Mouse (Mus musculus): ENCODE results near the gene Mef2a. TPM values are rescaled to one million over a fixed set of nuclear protein-coding genes. Genes with fewer than 3 reads are reported as not detected.

The Mef2a gene
- polyA plus RNA-seq (2012; ENCODE audit: insufficient read depth, insufficient read length, low replicate concordance, missing spikeins): 95.0 and 201 TPM in 2 replicates

- Histone ChIP-seq H3K27ac (ENCODE audit: insufficient read depth, low read depth, low read length) (peak within 1 kb of the TSS; percentile 100), H3K4me1 (ENCODE audit: control insufficient read depth, insufficient read depth, low read length) (peaks cover 10% of the 10 kb centered on the region), H3K4me3 (ENCODE audit: insufficient read depth, low read depth, low read length) (peak within 1 kb of the TSS; percentile 99)
- TF ChIP-seq POLR2A (IDR thresholded peaks at IDR 0.05; ENCODE audit: insufficient read depth, low read depth, low read length) (peak; percentile 86), CTCF (IDR thresholded peaks at IDR 0.05; ENCODE audit: insufficient read depth, low read depth, low read length) (no peak; the same call in 1 of the 2 replicates)
- WGBS: under 1% methylated on average over 88 of the region's 89 CpGs
Measured at GRCm38 (mm10) chr7:67372729-67373583, at the start of gene Mef2a. Gene Mef2a (minus strand): TSS chr7:67372858.

- 12% methylated on average over 12 of the region's 12 CpGs for WGBS
- TF ChIP-seq CTCF (IDR thresholded peaks at IDR 0.05; ENCODE audit: insufficient read depth, low read depth, low read length) (no peak), POLR2A (IDR thresholded peaks at IDR 0.05; ENCODE audit: insufficient read depth, low read depth, low read length) (no peak)
Measured at GRCm38 (mm10) chr7:67421476-67422186, 49.0 kb upstream of the Mef2a start.

DNA sequence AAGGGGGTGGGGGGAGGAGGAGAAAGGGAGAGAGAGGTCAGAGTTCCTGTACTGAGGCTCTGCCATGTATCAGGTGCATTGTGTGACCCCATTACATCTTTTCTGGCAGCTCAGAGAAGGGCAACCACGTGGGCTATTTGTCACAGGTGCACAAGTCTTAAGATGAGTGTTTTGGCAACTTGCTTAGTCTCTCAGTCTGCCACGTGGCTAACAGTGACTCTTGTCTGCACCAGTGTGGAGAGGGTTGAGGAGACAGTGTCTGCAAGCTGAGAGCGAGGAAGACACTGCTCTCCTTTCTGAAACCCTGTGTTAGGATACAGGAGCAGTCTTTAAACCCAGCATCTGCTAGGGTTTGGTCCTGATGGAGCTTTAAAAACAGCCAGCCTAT lies 48.4 kb upstream of the Mef2a start:
- Histone ChIP-seq H3K4me1 (ENCODE audit: control insufficient read depth, insufficient read depth, low read length) (peaks cover 14% of the 10 kb centered on the region), H3K27ac (ENCODE audit: insufficient read depth, low read depth, low read length) (peak overlapping the region; percentile 64), H3K4me3 (ENCODE audit: insufficient read depth, low read depth, low read length) (no peak overlapping the region)
- TF ChIP-seq CTCF (IDR thresholded peaks at IDR 0.05; ENCODE audit: insufficient read depth, low read depth, low read length) (no peak), POLR2A (IDR thresholded peaks at IDR 0.05; ENCODE audit: insufficient read depth, low read depth, low read length) (no peak)
- WGBS: 25% methylated on average over 3 of the region's 3 CpGs

More at GRCm38 (mm10) chr7:67421476-67422186, 49.0 kb upstream of the Mef2a start:
- H3K27ac ChIP-seq (ENCODE audit: insufficient read depth, low read depth, low read length): peak overlapping the region; percentile 78
- no peak overlapping the region for H3K4me3 ChIP-seq (ENCODE audit: insufficient read depth, low read depth, low read length)
- peaks cover 14% of the 10 kb centered on the region for H3K4me1 ChIP-seq (ENCODE audit: control insufficient read depth, insufficient read depth, low read length)

GRCm38 (mm10) chr7:67419591-67420314 lies 47.1 kb upstream of the Mef2a start:
- Histone ChIP-seq H3K4me3 (ENCODE audit: insufficient read depth, low read depth, low read length) (no peak overlapping the region), H3K4me1 (ENCODE audit: control insufficient read depth, insufficient read depth, low read length) (peaks cover 14% of the 10 kb centered on the region), H3K27ac (ENCODE audit: insufficient read depth, low read depth, low read length) (no peak overlapping the region; the same call in 1 of the 2 replicates)
- TF ChIP-seq POLR2A (IDR thresholded peaks at IDR 0.05; ENCODE audit: insufficient read depth, low read depth, low read length) (no peak), CTCF (IDR thresholded peaks at IDR 0.05; ENCODE audit: insufficient read depth, low read depth, low read length) (no peak)
- 80% methylated on average over 17 of the region's 17 CpGs for WGBS

- Histone ChIP-seq H3K4me1 (ENCODE audit: control insufficient read depth, insufficient read depth, low read length) (peaks cover 20% of the 10 kb centered on the region), H3K4me3 (ENCODE audit: insufficient read depth, low read depth, low read length) (no peak overlapping the region), H3K27ac (ENCODE audit: insufficient read depth, low read depth, low read length) (no peak overlapping the region)
- 96% methylated on average over 5 of the region's 5 CpGs for WGBS
- no peak for TF ChIP-seq POLR2A (IDR thresholded peaks at IDR 0.05; ENCODE audit: insufficient read depth, low read depth, low read length)
- no peak for TF ChIP-seq CTCF (IDR thresholded peaks at IDR 0.05; ENCODE audit: insufficient read depth, low read depth, low read length)
Measured at GRCm38 (mm10) chr7:67418122-67418521, 45.5 kb upstream of the Mef2a start.

DNA sequence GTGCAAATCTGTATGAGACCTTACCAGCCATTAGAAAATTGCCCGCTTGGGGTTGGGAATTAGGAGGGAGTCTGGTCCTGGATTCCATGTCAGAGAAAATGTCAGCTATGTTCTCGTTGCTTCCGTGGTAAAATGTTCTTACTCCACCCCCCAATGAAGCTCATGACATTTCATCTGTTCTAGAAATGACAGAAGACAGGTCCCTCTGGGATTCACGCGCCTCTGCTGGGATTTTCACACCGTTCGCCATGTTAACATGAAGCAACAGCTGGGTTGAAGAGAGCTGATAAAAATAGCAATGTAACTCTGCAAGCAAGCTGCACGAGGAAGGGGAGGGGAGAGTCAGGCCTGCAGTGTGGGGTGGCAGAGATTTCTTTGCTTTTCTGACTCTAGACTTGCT lies 42.1 kb upstream of the Mef2a start:
- TF ChIP-seq POLR2A (IDR thresholded peaks at IDR 0.05; ENCODE audit: insufficient read depth, low read depth, low read length) (no peak), CTCF (IDR thresholded peaks at IDR 0.05; ENCODE audit: insufficient read depth, low read depth, low read length) (no peak)
- H3K27ac ChIP-seq (ENCODE audit: insufficient read depth, low read depth, low read length): peak overlapping the region; percentile 93
- H3K4me1 ChIP-seq (ENCODE audit: control insufficient read depth, insufficient read depth, low read length): peaks cover 10% of the 10 kb centered on the region
- H3K4me3 ChIP-seq (ENCODE audit: insufficient read depth, low read depth, low read length): no peak overlapping the region
- 26% methylated on average over 8 of the region's 8 CpGs for WGBS

- no peak overlapping the region for H3K4me3 ChIP-seq (ENCODE audit: insufficient read depth, low read depth, low read length)
- H3K4me1 ChIP-seq (ENCODE audit: control insufficient read depth, insufficient read depth, low read length): peaks cover 10% of the 10 kb centered on the region
- no peak for TF ChIP-seq POLR2A (IDR thresholded peaks at IDR 0.05; ENCODE audit: insufficient read depth, low read depth, low read length)
- no peak for TF ChIP-seq CTCF (IDR thresholded peaks at IDR 0.05; ENCODE audit: insufficient read depth, low read depth, low read length)
- WGBS: 23% methylated on average over 10 of the region's 10 CpGs
- peak overlapping the region; percentile 52 for H3K27ac ChIP-seq (ENCODE audit: insufficient read depth, low read depth, low read length)
Measured at GRCm38 (mm10) chr7:67412686-67413085, 40.0 kb upstream of the Mef2a start.

DNA sequence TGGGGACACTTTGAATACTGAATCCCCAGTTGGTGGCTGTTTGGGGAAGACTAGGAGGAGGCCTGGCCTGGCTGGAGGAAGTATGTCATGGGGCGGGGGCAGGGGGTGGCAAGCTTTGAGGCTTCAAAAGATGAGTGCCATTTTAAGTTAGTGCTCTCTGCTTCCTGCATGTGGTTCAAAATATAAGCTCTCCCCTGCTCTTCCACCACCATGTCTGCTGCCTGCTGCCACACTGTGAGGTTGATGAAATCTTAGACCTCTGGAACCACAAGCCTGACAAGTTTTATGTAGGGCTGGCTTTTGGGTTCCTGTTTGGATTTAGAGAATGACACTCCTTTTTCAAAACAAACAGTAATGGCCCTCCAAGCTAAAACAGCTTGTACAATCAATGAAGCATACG lies 34.4 kb upstream of the Mef2a start:
- Histone ChIP-seq H3K4me3 (ENCODE audit: insufficient read depth, low read depth, low read length) (no peak overlapping the region), H3K4me1 (ENCODE audit: control insufficient read depth, insufficient read depth, low read length) (no peaks in the 10 kb centered on the region), H3K27ac (ENCODE audit: insufficient read depth, low read depth, low read length) (no peak overlapping the region)
- TF ChIP-seq POLR2A (IDR thresholded peaks at IDR 0.05; ENCODE audit: insufficient read depth, low read depth, low read length): no peak
- TF ChIP-seq CTCF (IDR thresholded peaks at IDR 0.05; ENCODE audit: insufficient read depth, low read depth, low read length): no peak
- 89% methylated on average over 2 of the region's 2 CpGs for WGBS
